In genomic region chr11:84976706-84977105, GRCm38 (mm10) we compare ENCODE assay signal across 18 mouse cellular contexts. TPM values are rescaled to one million over a fixed set of nuclear protein-coding genes. Genes with fewer than 3 reads are reported as not detected.
"Had no signal": no experiment of that assay in that cellular context is flagged by ENCODE, and none has a peak within 500 bp of the region (broad histone marks: within the 10 kb centered on the region; RNA-seq: fewer than 3 reads in every experiment).

No protein-coding gene starts in this region.

- H3K27me3 ChIP-seq: midbrain, embryonic 12.5 days; neural tube, embryonic 12.5 days; stomach, embryonic 15.5 days had no signal

- H3K9ac ChIP-seq: lung, embryonic 14.5 days; midbrain, embryonic 12.5 days; neural tube, embryonic 12.5 days; stomach, embryonic 15.5 days had no signal

- H3K4me1 ChIP-seq: midbrain, embryonic 12.5 days; neural tube, embryonic 12.5 days; stomach, embryonic 15.5 days had no signal

- H3K9me3 ChIP-seq: megakaryocyte, embryonic 14.5 days; midbrain, embryonic 12.5 days; neural tube, embryonic 12.5 days; stomach, embryonic 15.5 days had no signal

- H3K36me3 ChIP-seq: midbrain, embryonic 12.5 days; neural tube, embryonic 12.5 days; stomach, embryonic 15.5 days had no signal

- DNase-seq: lung, adult 18-20 months; lung, embryonic 14.5 days; lung, postnatal 10 days; midbrain, embryonic 14.5 days; right cerebral cortex, postnatal 14 days; thymus, adult 2 months; thymus, postnatal 25 days; thymus, postnatal 4 days had no signal

- H3K27ac ChIP-seq: macrophage; midbrain, embryonic 12.5 days; neural tube, embryonic 12.5 days; stomach, embryonic 15.5 days; stomach, postnatal 0 days had no signal

- H3K4me3 ChIP-seq: megakaryocyte, embryonic 14.5 days; midbrain, embryonic 12.5 days; neural tube, embryonic 12.5 days; stomach, embryonic 15.5 days had no signal

RNA-seq across cellular contexts. Expression of gene Car4, which starts 19.1 kb away (rescaled TPM):
- total RNA-seq: megakaryocyte progenitor cell, adult 5-6 weeks; monocyte, adult 5-6 weeks; neutrophil, adult 5-6 weeks had no signal
- polyA plus RNA-seq: liver, embryonic 16.5 days; macrophage had no signal
